8 mouse cellular contexts compared by ENCODE assay signal in the genomic region with DNA sequence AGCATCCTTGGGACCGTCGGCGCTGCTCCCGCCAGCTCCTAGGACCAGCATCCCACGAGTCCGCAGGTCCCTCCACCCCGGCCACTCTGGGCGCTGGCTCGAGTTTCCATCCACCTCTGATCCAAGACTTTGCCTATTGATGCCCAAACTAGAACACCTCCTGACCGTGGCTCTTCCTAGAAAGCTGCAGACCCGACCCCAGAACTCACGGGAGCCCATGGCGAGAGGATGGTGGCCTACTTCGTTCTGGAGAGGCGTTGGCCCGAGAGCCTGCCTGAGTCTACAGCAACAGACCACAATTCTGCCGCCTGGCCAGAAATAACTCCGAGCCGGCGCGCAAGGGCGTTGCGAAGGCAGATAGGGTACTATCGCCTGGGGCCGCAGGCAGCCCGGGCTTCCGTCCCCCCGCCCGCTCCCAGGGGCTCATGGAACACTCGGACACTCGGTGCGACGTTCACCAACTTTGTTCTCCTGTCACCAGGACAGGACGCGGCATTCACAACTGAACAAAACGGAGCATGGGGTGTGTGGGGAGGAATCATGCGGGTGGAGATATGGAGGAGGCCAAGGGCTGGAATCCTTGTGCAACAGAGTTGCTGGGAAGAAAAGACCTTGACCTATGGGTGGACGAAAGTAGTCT. TPM values are rescaled to one million over a fixed set of nuclear protein-coding genes. Genes with fewer than 3 reads are reported as not detected.
A peak's percentile ranks its signal among the peaks of the same experiment; 100 is the strongest.
DNase-seq lines count a peak whose midpoint lies in the region; ATAC-seq lines count a peak whose summit lies in the region.

No protein-coding gene starts in this region.

- ATAC-seq in heart, embryonic 12.5 days (ENCODE audit: insufficient number of reproducible peaks, low FRiP score): 0 out of 2 replicates have a peak, but pooled peaks have one; percentile 37
- 0 out of 2 replicates have a peak, but pooled peaks have one; percentile 12 for ATAC-seq in heart, embryonic 16.5 days (replicated peaks; ENCODE audit: extremely low read depth, insufficient read depth, low FRiP score)
- no peak for ATAC-seq in stomach, embryonic 15.5 days (ENCODE audit: insufficient read depth, low FRiP score, low read depth)

- H3K9ac ChIP-seq in heart, embryonic 12.5 days: peak overlapping the region; percentile 53; the same call in 1 of the 2 replicates
- H3K9ac ChIP-seq in heart, embryonic 16.5 days (ENCODE audit: low read length): peak overlapping the region; percentile 62
- no peak overlapping the region for H3K9ac ChIP-seq in stomach, embryonic 15.5 days

- H3K4me3 ChIP-seq in heart, embryonic 12.5 days: peak overlapping the region; percentile 46
- H3K4me3 ChIP-seq in heart, embryonic 16.5 days (ENCODE audit: low read length): peak overlapping the region; percentile 56
- peak overlapping the region; percentile 47 for H3K4me3 ChIP-seq in stomach, embryonic 15.5 days (replicated peaks)

- no peak overlapping the region for H3K27ac ChIP-seq in heart, embryonic 12.5 days (ENCODE audit: poor library complexity, severe bottlenecking)
- no peak overlapping the region for H3K27ac ChIP-seq in heart, embryonic 16.5 days (ENCODE audit: low read length)
- no peak overlapping the region for H3K27ac ChIP-seq in stomach, embryonic 15.5 days

- WGBS in heart, embryonic 12.5 days: under 1% methylated on average over 38 of the region's 38 CpGs
- 3% methylated on average over 38 of the region's 38 CpGs for WGBS in heart, embryonic 16.5 days
- WGBS in stomach, embryonic 15.5 days: 9% methylated on average over 38 of the region's 38 CpGs

- DNase-seq in heart, adult 8-10 months (ENCODE audit: low spot score): no peak
- DNase-seq in cerebellum, adult 8-10 months: peak; percentile 29
- peak; percentile 47 for DNase-seq in liver
- DNase-seq in lung, postnatal 36 days: no peak
- DNase-seq in embryo, embryonic 9.5 days (ENCODE audit: extremely low spot score): no peak

- H3K4me1 ChIP-seq in heart, embryonic 12.5 days (replicated peaks): peaks cover 33% of the 10 kb centered on the region
- peaks cover 30% of the 10 kb centered on the region for H3K4me1 ChIP-seq in heart, embryonic 16.5 days (ENCODE audit: control insufficient read depth, insufficient read depth, low read length)
- peaks cover 31% of the 10 kb centered on the region for H3K4me1 ChIP-seq in stomach, embryonic 15.5 days

- peak overlapping the region; percentile 78 for H3K4me2 ChIP-seq in heart, embryonic 12.5 days
- peak overlapping the region; percentile 83 for H3K4me2 ChIP-seq in heart, embryonic 16.5 days (ENCODE audit: low read depth, low read length)
- H3K4me2 ChIP-seq in stomach, embryonic 15.5 days: peak overlapping the region; percentile 97

- no peaks in the 10 kb centered on the region for H3K36me3 ChIP-seq in heart, embryonic 12.5 days
- no peaks in the 10 kb centered on the region for H3K36me3 ChIP-seq in heart, embryonic 16.5 days (ENCODE audit: control insufficient read depth, insufficient read depth)
- H3K36me3 ChIP-seq in stomach, embryonic 15.5 days: no peaks in the 10 kb centered on the region

- no peaks in the 10 kb centered on the region for H3K9me3 ChIP-seq in heart, embryonic 12.5 days (replicated peaks)
- no peaks in the 10 kb centered on the region for H3K9me3 ChIP-seq in heart, embryonic 16.5 days (replicated peaks; ENCODE audit: control insufficient read depth, low read length)
- no peaks in the 10 kb centered on the region for H3K9me3 ChIP-seq in stomach, embryonic 15.5 days

- H3K27me3 ChIP-seq in heart, embryonic 12.5 days (replicated peaks): peaks cover 98% of the 10 kb centered on the region
- H3K27me3 ChIP-seq in heart, embryonic 16.5 days (ENCODE audit: control insufficient read depth, insufficient read depth, low read length): peaks cover 90% of the 10 kb centered on the region
- peaks cover 80% of the 10 kb centered on the region for H3K27me3 ChIP-seq in stomach, embryonic 15.5 days (replicated peaks)

RNA-seq across cellular contexts. Expression of a gene that starts 0.7 kb away (rescaled TPM):
- 5.5 and 7.9 TPM in 2 replicates for polyA plus RNA-seq in heart, embryonic 12.5 days (2016; fragmentation: Nextera tagmentation; extraction: Ambion mirVana)
- 1 to 10 TPM in 1 of 4 experiments, under 1 TPM in 3; 0.28 to 1.9 (median 0.36) TPM for total RNA-seq in heart, adult 8-10 months (2022)
- 2.4 and 3.4 TPM in 2 replicates for polyA plus RNA-seq in heart, embryonic 16.5 days (2015; fragmentation: Nextera tagmentation; extraction: Ambion mirVana)
- 1.3 and 1.6 TPM in 2 replicates for polyA plus RNA-seq in stomach, embryonic 15.5 days (2015; fragmentation: Nextera tagmentation; extraction: Ambion mirVana)

RNA-seq across cellular contexts. Expression of a gene that starts 4.7 kb away (rescaled TPM):
- 1.2 and 1.8 TPM in 2 replicates for polyA plus RNA-seq in heart, embryonic 12.5 days (2016; fragmentation: Nextera tagmentation; extraction: Ambion mirVana)
- 1 to 10 TPM in 1 of 4 experiments, under 1 TPM in 3; 0.46 to 2.0 (median 0.66) TPM for total RNA-seq in heart, adult 8-10 months (2022)
- polyA plus RNA-seq in heart, embryonic 16.5 days (2015; fragmentation: Nextera tagmentation; extraction: Ambion mirVana): 0.63 and 0.66 TPM in 2 replicates
- 2.6 and 3.4 TPM in 2 replicates for polyA plus RNA-seq in stomach, embryonic 15.5 days (2015; fragmentation: Nextera tagmentation; extraction: Ambion mirVana)

RNA-seq across cellular contexts. Expression of a gene that starts 8.3 kb away (rescaled TPM):
- polyA plus RNA-seq in heart, embryonic 12.5 days (2016; fragmentation: Nextera tagmentation; extraction: Ambion mirVana): 6.3 and 6.5 TPM in 2 replicates
- 1 to 10 TPM; 2.2 to 4.1 (median 3.0) TPM for total RNA-seq in heart, adult 8-10 months (2022)
- 8.4 and 8.5 TPM in 2 replicates for polyA plus RNA-seq in heart, embryonic 16.5 days (2015; fragmentation: Nextera tagmentation; extraction: Ambion mirVana)
- 21.7 and 22.9 TPM in 2 replicates for polyA plus RNA-seq in stomach, embryonic 15.5 days (2015; fragmentation: Nextera tagmentation; extraction: Ambion mirVana)

RNA-seq across cellular contexts. Expression of a gene that starts 31.0 kb away (rescaled TPM):
- 0.13 and 0.67 TPM in 2 replicates for polyA plus RNA-seq in heart, embryonic 12.5 days (2016; fragmentation: Nextera tagmentation; extraction: Ambion mirVana)
- 1 to 10 TPM; 1.0 to 2.0 (median 1.1) TPM for total RNA-seq in heart, adult 8-10 months (2022)
- polyA plus RNA-seq in heart, embryonic 16.5 days (2015; fragmentation: Nextera tagmentation; extraction: Ambion mirVana): 0.47 and 1.5 TPM in 2 replicates
- 0.85 and 1.1 TPM in 2 replicates for polyA plus RNA-seq in stomach, embryonic 15.5 days (2015; fragmentation: Nextera tagmentation; extraction: Ambion mirVana)

Comparison
In these comparisons a context has a peak if more than half of its experiments do, and no peak if none do; other contexts are left out.
1. DNase-seq: peak in cerebellum, adult 8-10 months (single experiment) and liver (single experiment); none in heart, adult 8-10 months (single experiment), lung, postnatal 36 days (single experiment) and embryo, embryonic 9.5 days (single experiment).
2. Peak in every context shown above with its lines, with median percentiles within 50 percentile points of each other: H3K4me2 ChIP-seq and H3K4me3 ChIP-seq.